Mouse (Mus musculus) layer of hippocampus, adult 8-10 months (tissue): ENCODE data around the gene Snrnp35. TPM values are rescaled to one million over a fixed set of nuclear protein-coding genes. Genes with fewer than 3 reads are reported as not detected.
"Not testable (repeated sequence)": the region's sequence is repeated elsewhere in the genome, so short reads cannot be mapped to it uniquely, and the experiment has no call there.

Experiments
- DNase-seq, 2 experiments: peaks; one replicate each; pipeline ENCODE4 v3.0.0; 2022; ENCODE audit warnings: low spot score in 2 of 2
- total RNA-seq, 4 experiments: library from RNA; stranded (reverse); gene quantifications; 2 replicates each; pipeline ENCODE4 v1.2.4; 2022

The Snrnp35 gene
- total RNA-seq = 10 to 100 TPM; 25.7 to 31.5 (median 28.6) TPM

DNA sequence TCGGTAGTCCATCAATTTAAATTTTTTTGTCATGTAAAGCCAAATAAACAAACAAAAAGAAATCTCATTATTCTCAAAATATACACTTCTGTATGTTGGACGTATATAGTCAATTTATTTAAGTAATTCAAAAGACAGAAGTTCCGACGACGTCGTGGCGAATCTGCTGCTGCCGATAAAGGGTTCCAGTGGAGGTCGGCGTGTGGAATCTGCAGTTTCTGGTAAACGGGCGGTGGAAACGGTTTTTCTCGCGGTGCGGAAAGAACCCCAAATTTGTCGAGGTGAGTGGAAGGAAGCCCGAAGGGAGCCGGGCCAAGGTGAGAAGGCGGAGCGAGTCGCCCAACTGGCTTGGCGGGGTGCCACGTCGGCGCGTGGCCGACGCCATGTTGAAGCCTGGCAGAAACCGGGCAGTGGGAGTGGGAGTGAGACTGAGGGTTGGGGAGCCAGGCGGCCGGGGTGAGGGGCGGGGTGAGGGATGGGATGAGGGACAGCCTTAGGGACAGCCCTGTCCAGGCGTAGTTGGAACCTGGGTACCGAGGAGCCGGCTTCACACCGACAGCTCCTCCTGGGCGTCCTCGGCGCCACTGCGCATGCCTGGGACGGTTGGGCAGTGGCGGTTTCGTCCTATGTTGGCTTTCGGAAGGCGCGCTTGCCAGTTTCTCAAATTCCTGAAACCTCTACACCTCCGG is at the start of gene Snrnp35:
Snrnp35 (plus strand) TSS at position 169 of the 689 bp plus-strand sequence.
- DNase-seq = peak; percentile 77 to 87

- DNase-seq = no peak
Measured at GRCm38 (mm10) chr5:124438229-124438628, 44.7 kb upstream of the Snrnp35 start.

- no peak for DNase-seq
Measured at GRCm38 (mm10) chr5:124438746-124439145, 44.2 kb upstream of the Snrnp35 start.

- DNase-seq = peak; percentile 92 to 93
Measured at GRCm38 (mm10) chr5:124439447-124440093, 43.4 kb upstream of the Snrnp35 start, which contains the start of gene Kmt5a. Gene Kmt5a, plus strand, starts transcription at chr5:124439930.

- DNase-seq = peak in 1 of 2 experiments; percentile 40
Measured at GRCm38 (mm10) chr5:124440094-124440701, 42.7 kb upstream of the Snrnp35 start.

GRCm38 (mm10) chr5:124442628-124443027 is 40.3 kb upstream of the Snrnp35 start:
- DNase-seq = no peak

- DNase-seq = no peak
Measured at GRCm38 (mm10) chr5:124444208-124444607, 38.7 kb upstream of the Snrnp35 start.

GRCm38 (mm10) chr5:124444661-124445561 is 38.0 kb upstream of the Snrnp35 start:
- peak in 1 of 2 experiments; percentile 25 for DNase-seq

DNA sequence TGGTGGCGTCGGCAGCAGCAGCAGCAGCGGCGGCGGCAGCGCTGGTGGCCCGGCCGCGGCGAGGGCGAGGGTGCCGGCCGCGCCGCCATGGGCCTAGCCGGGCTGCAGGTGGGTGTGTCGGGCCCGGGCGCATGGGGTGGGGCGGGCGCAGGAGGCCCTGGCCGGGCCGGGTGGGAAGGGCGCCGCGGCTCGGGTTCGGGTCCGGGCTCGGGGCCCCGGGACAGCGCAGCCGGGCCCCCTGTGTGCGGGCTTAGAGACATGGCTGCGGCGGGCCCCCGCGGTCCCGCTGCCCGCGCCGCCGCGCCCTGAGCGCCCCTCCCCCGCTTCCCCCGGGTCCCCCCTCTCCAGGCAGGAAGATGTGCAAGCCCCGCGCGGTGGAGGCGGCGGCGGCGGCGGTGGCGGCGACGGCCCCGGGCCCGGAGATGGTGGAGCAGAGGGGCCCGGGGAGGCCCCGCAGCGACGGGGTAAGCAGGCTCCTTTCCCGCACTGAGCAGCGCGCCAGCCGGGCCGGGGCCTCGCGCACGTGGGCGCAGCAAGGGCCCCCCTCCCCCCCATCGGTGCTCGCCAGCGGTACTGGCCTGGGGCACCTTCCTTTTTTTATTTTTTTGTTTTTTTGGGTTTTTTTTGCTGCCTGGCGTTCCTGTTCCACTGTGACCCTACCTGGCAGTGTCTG is 37.2 kb upstream of the Snrnp35 start:
- no peak for DNase-seq

- no peak for DNase-seq
Measured at GRCm38 (mm10) chr5:124446301-124446881, 36.5 kb upstream of the Snrnp35 start.

- no peak for DNase-seq
Measured at GRCm38 (mm10) chr5:124449494-124449893, 33.4 kb upstream of the Snrnp35 start.

DNA sequence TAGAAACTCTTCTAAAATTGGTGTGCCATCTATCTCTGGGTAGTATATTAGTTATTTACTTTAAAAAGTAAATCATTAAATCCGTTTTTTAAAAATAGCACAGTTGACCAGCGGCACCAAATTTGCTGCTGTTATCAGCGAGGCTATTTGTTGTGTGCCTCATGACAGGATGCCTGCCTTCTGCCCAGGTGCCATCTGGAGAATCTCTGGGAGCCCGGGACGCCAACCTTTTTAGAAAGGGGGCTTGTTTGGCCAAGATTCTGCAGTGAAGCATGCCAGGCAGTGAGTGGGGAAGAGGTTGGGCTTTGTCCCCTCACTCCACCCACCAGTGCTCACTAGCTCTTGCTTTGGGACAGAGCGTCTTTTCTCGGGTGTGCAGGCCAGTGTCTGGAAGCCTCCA is 32.9 kb upstream of the Snrnp35 start:
- DNase-seq = no peak

DNA sequence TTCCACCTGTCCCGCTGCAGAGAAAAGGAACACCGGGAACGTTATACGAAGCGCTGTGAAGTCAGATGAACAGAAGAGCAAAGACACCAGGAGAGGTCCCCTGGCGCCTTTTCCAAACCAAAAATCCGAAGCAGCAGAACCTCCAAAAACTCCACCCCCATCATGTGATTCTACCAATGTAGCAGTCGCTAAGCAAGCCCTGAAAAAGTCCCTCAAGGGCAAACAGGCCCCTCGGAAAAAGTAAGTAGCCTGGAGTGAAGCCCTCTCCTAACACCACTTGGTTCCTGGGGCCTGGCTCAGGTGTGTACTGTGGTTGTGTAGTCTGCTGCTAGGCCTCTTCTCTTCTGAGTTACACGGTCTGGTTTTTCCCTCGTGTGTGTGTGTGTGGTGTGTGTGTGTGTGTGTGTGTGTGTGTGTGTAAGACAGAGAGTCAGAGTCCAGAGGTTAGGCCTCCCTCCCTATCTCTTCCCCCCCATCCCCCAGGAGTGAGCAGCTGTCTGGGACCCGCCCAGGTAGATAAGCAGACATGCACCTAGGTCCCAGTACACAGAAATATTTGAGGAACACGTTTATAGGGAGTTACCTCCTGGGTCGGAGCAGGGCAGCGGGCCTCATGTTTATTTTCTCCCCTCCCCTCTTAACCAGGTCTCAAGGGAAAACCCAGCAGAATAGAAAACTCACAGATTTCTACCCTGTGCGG is 32.1 kb upstream of the Snrnp35 start:
- DNase-seq = no peak

DNA sequence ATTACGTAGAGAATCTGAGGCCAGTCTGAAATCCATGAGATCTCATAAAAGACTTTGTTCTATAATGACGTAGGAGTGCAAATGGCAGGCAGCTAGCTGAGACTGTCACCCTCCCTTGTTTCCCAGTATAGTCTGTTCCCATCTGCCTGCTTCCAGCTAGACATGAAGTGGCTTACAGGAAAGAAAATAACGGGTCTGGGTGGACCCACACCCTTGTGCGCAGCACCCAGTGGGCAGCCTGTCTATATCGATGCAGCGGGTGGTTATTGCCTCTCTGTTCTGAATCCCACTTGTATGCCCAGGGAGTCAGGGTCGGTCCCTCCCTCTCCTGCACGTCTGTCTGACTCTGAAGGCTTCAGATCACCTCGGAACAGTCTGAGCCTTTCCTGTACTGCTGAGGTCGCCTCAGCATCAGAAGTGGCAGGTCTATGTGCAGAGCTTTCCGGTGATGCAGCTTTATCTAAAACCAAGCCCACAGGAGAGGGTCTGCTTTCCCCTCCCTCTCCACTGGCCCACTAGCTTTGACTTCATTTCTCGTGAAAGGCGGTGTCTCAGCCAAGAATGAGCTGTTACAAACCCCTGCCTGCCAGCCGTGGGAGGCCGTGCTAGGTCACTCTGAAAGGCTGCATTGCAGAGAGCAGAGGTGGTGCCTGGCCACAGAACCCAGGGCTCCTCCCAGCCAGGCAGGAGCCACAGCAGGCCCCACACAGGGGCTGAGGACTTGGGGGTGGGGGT is 30.3 kb upstream of the Snrnp35 start:
- DNase-seq = peak in 1 of 2 experiments; percentile 50

GRCm38 (mm10) chr5:124453339-124454081 is 29.4 kb upstream of the Snrnp35 start:
- DNase-seq = peak; percentile 80 to 83

GRCm38 (mm10) chr5:124454082-124454419 is 28.9 kb upstream of the Snrnp35 start:
- no peak for DNase-seq

DNA sequence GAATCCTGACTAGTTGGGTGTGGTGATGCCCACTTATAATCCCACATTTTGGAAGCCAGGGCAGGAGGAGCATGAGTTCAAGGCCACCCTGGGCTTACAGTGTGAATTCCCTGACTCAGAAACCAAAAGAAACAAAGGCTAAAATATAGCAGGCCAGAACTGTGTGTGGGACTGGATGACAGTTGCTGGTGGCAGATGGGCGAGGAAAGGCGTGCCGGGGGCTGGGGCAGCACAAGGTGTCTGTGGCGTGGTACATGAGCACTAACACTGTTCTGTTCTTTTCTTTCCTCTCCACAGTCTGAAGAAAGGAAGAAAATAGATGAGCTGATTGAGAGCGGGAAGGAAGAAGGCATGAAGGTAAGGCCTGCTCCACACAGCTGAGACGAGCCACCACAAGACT is 26.2 kb upstream of the Snrnp35 start:
- no peak for DNase-seq

GRCm38 (mm10) chr5:124460922-124461321 is 22.0 kb upstream of the Snrnp35 start:
- not testable (repeated sequence) for DNase-seq
